Mouse (Mus musculus): ENCODE measurements around the gene Rbak. TPM values are rescaled to one million over a fixed set of nuclear protein-coding genes. Genes with fewer than 3 reads are reported as not detected.
"Not testable (repeated sequence)": the region's sequence is repeated elsewhere in the genome, so short reads cannot be mapped to it uniquely, and the experiment has no call there.

The Rbak gene
- polyA plus RNA-seq, 1 experiment from 2014 or later = 7.5 TPM

GRCm38 (mm10) chr5:143149536-143149935 lies 31.0 kb downstream of the Rbak start:
- Histone ChIP-seq H3K36me3 (ENCODE audit: control insufficient read depth, insufficient read depth) (no peaks in the 10 kb centered on the region), H3K9me3 (replicated peaks; ENCODE audit: control insufficient read depth, low read length) (0 out of 2 replicates have a peak, but pooled peaks cover 8% of the 10 kb centered on the region), H3K27ac (ENCODE audit: low read length) (no peak overlapping the region), H3K4me2 (ENCODE audit: low read depth, low read length) (no peak overlapping the region), H3K9ac (ENCODE audit: low read length) (no peak overlapping the region), H3K4me3 (ENCODE audit: low read length) (no peak overlapping the region), H3K27me3 (ENCODE audit: control insufficient read depth, insufficient read depth, low read length) (peaks cover 2% of the 10 kb centered on the region; the same call in 1 of the 2 replicates), H3K4me1 (ENCODE audit: control insufficient read depth, insufficient read depth, low read length) (no peaks in the 10 kb centered on the region)
- WGBS = 88% methylated on average over 2 of the region's 2 CpGs
- no peak for ATAC-seq (replicated peaks; ENCODE audit: extremely low read depth, insufficient read depth, low FRiP score)

GRCm38 (mm10) chr5:143148661-143149060 lies 31.9 kb downstream of the Rbak start:
- WGBS = 87% methylated on average over 5 of the region's 5 CpGs
- Histone ChIP-seq H3K4me1 (ENCODE audit: control insufficient read depth, insufficient read depth, low read length) (no peaks in the 10 kb centered on the region), H3K9ac (ENCODE audit: low read length) (no peak overlapping the region), H3K9me3 (replicated peaks; ENCODE audit: control insufficient read depth, low read length) (0 out of 2 replicates have a peak, but pooled peaks cover 8% of the 10 kb centered on the region), H3K36me3 (ENCODE audit: control insufficient read depth, insufficient read depth) (no peaks in the 10 kb centered on the region), H3K27me3 (ENCODE audit: control insufficient read depth, insufficient read depth, low read length) (peaks cover 2% of the 10 kb centered on the region; the same call in 1 of the 2 replicates), H3K4me2 (ENCODE audit: low read depth, low read length) (no peak overlapping the region), H3K4me3 (ENCODE audit: low read length) (no peak overlapping the region), H3K27ac (ENCODE audit: low read length) (no peak overlapping the region)
- ATAC-seq (replicated peaks; ENCODE audit: extremely low read depth, insufficient read depth, low FRiP score) = no peak

- H3K27ac ChIP-seq (ENCODE audit: low read length) = no peak within 1 kb of the TSS
- no peaks in the 10 kb centered on the region for H3K4me1 ChIP-seq (ENCODE audit: control insufficient read depth, insufficient read depth, low read length)
- 66% methylated on average over 3 of the region's 3 CpGs for WGBS
Measured at GRCm38 (mm10) chr5:143147481-143147880, 33.1 kb downstream of the Rbak start, which contains the start of gene Olfr718-ps1. Gene Olfr718-ps1, minus strand, starts transcription at chr5:143147581.

GRCm38 (mm10) chr5:143137580-143137979 lies 43.0 kb downstream of the Rbak start:
- Histone ChIP-seq H3K4me3 (ENCODE audit: low read length) (no peak overlapping the region), H3K9me3 (replicated peaks; ENCODE audit: control insufficient read depth, low read length) (no peaks in the 10 kb centered on the region), H3K9ac (ENCODE audit: low read length) (no peak overlapping the region), H3K4me1 (ENCODE audit: control insufficient read depth, insufficient read depth, low read length) (0 out of 2 replicates have a peak, but pooled peaks cover 4% of the 10 kb centered on the region), H3K27ac (ENCODE audit: low read length) (no peak overlapping the region), H3K27me3 (ENCODE audit: control insufficient read depth, insufficient read depth, low read length) (no peaks in the 10 kb centered on the region), H3K36me3 (ENCODE audit: control insufficient read depth, insufficient read depth) (no peaks in the 10 kb centered on the region), H3K4me2 (ENCODE audit: low read depth, low read length) (no peak overlapping the region)
- ATAC-seq (replicated peaks; ENCODE audit: extremely low read depth, insufficient read depth, low FRiP score) = no peak
- WGBS = 78% methylated on average over 13 of the region's 13 CpGs

More at GRCm38 (mm10) chr5:143147481-143147880, 33.1 kb downstream of the Rbak start, which contains the start of gene Olfr718-ps1:
- H3K4me3 ChIP-seq (ENCODE audit: low read length) = no peak within 1 kb of the TSS
- H3K9me3 ChIP-seq (replicated peaks; ENCODE audit: control insufficient read depth, low read length) = 0 out of 2 replicates have a peak, but pooled peaks cover 8% of the 10 kb centered on the region
- no peaks in the 10 kb centered on the region for H3K36me3 ChIP-seq (ENCODE audit: control insufficient read depth, insufficient read depth)
- peaks cover 2% of the 10 kb centered on the region; the same call in 1 of the 2 replicates for H3K27me3 ChIP-seq (ENCODE audit: control insufficient read depth, insufficient read depth, low read length)
- H3K4me2 ChIP-seq (ENCODE audit: low read depth, low read length) = no peak within 1 kb of the TSS
- ATAC-seq (replicated peaks; ENCODE audit: extremely low read depth, insufficient read depth, low FRiP score) = no peak
- no peak within 1 kb of the TSS for H3K9ac ChIP-seq (ENCODE audit: low read length)

GRCm38 (mm10) chr5:143135042-143135441 lies 45.5 kb downstream of the Rbak start:
- no peak for ATAC-seq (replicated peaks; ENCODE audit: extremely low read depth, insufficient read depth, low FRiP score)
- 81% methylated on average over 7 of the region's 7 CpGs for WGBS
- Histone ChIP-seq H3K27me3 (ENCODE audit: control insufficient read depth, insufficient read depth, low read length) (no peaks in the 10 kb centered on the region), H3K4me2 (ENCODE audit: low read depth, low read length) (no peak overlapping the region), H3K4me3 (ENCODE audit: low read length) (no peak overlapping the region), H3K36me3 (ENCODE audit: control insufficient read depth, insufficient read depth) (no peaks in the 10 kb centered on the region), H3K9me3 (replicated peaks; ENCODE audit: control insufficient read depth, low read length) (no peaks in the 10 kb centered on the region), H3K4me1 (ENCODE audit: control insufficient read depth, insufficient read depth, low read length) (0 out of 2 replicates have a peak, but pooled peaks cover under 1% of the 10 kb centered on the region), H3K27ac (ENCODE audit: low read length) (no peak overlapping the region), H3K9ac (ENCODE audit: low read length) (no peak overlapping the region)

- H3K9me3 ChIP-seq (replicated peaks; ENCODE audit: control insufficient read depth, low read length); H3K4me2 ChIP-seq (ENCODE audit: low read depth, low read length); H3K36me3 ChIP-seq (ENCODE audit: control insufficient read depth, insufficient read depth); H3K4me1 ChIP-seq (ENCODE audit: control insufficient read depth, insufficient read depth, low read length); H3K27ac ChIP-seq (ENCODE audit: low read length); H3K27me3 ChIP-seq (ENCODE audit: control insufficient read depth, insufficient read depth, low read length); ATAC-seq (replicated peaks; ENCODE audit: extremely low read depth, insufficient read depth, low FRiP score); H3K9ac ChIP-seq (ENCODE audit: low read length); H3K4me3 ChIP-seq (ENCODE audit: low read length): not testable (repeated sequence)
- 90% methylated on average over 3 of the region's 6 CpGs for WGBS
Measured at GRCm38 (mm10) chr5:143134216-143135010, 46.2 kb downstream of the Rbak start.

- Histone ChIP-seq H3K27ac (ENCODE audit: low read length) (no peak overlapping the region), H3K27me3 (ENCODE audit: control insufficient read depth, insufficient read depth, low read length) (no peaks in the 10 kb centered on the region), H3K9me3 (replicated peaks; ENCODE audit: control insufficient read depth, low read length) (peaks cover 3% of the 10 kb centered on the region; the same call in 1 of the 2 replicates), H3K4me2 (ENCODE audit: low read depth, low read length) (no peak overlapping the region), H3K4me3 (ENCODE audit: low read length) (no peak overlapping the region), H3K36me3 (ENCODE audit: control insufficient read depth, insufficient read depth) (no peaks in the 10 kb centered on the region), H3K4me1 (ENCODE audit: control insufficient read depth, insufficient read depth, low read length) (peaks cover 1% of the 10 kb centered on the region; the same call in 1 of the 2 replicates), H3K9ac (ENCODE audit: low read length) (no peak overlapping the region)
- no peak for ATAC-seq (replicated peaks; ENCODE audit: extremely low read depth, insufficient read depth, low FRiP score)
- 35% methylated on average over 13 of the region's 13 CpGs for WGBS
Measured at GRCm38 (mm10) chr5:143132935-143133514, 47.5 kb downstream of the Rbak start.

GRCm38 (mm10) chr5:143130342-143130741 lies 50.2 kb downstream of the Rbak start:
- Histone ChIP-seq H3K9me3 (replicated peaks; ENCODE audit: control insufficient read depth, low read length) (peaks cover 3% of the 10 kb centered on the region; the same call in 1 of the 2 replicates), H3K27ac (ENCODE audit: low read length) (no peak overlapping the region), H3K27me3 (ENCODE audit: control insufficient read depth, insufficient read depth, low read length) (no peaks in the 10 kb centered on the region), H3K4me1 (ENCODE audit: control insufficient read depth, insufficient read depth, low read length) (peaks cover 6% of the 10 kb centered on the region; the same call in 1 of the 2 replicates), H3K4me2 (ENCODE audit: low read depth, low read length) (no peak overlapping the region), H3K9ac (ENCODE audit: low read length) (no peak overlapping the region), H3K36me3 (ENCODE audit: control insufficient read depth, insufficient read depth) (no peaks in the 10 kb centered on the region), H3K4me3 (ENCODE audit: low read length) (no peak overlapping the region)
- no peak for ATAC-seq (replicated peaks; ENCODE audit: extremely low read depth, insufficient read depth, low FRiP score)
- 89% methylated on average over 7 of the region's 7 CpGs for WGBS

GRCm38 (mm10) chr5:143129101-143129500 lies 51.5 kb downstream of the Rbak start:
- Histone ChIP-seq H3K9me3 (replicated peaks; ENCODE audit: control insufficient read depth, low read length) (peaks cover 3% of the 10 kb centered on the region; the same call in 1 of the 2 replicates), H3K27ac (ENCODE audit: low read length) (no peak overlapping the region), H3K4me2 (ENCODE audit: low read depth, low read length) (no peak overlapping the region), H3K36me3 (ENCODE audit: control insufficient read depth, insufficient read depth) (no peaks in the 10 kb centered on the region), H3K4me3 (ENCODE audit: low read length) (no peak overlapping the region), H3K9ac (ENCODE audit: low read length) (no peak overlapping the region), H3K4me1 (ENCODE audit: control insufficient read depth, insufficient read depth, low read length) (peaks cover 6% of the 10 kb centered on the region; the same call in 1 of the 2 replicates), H3K27me3 (ENCODE audit: control insufficient read depth, insufficient read depth, low read length) (no peaks in the 10 kb centered on the region)
- ATAC-seq (replicated peaks; ENCODE audit: extremely low read depth, insufficient read depth, low FRiP score) = no peak
- 83% methylated on average over 16 of the region's 16 CpGs for WGBS
